Mouse (Mus musculus) embryonic facial prominence, embryonic 11.5 days (tissue): Measurements from ENCODE around the gene Gm4787. TPM values are rescaled to one million over a fixed set of nuclear protein-coding genes. Genes with fewer than 3 reads are reported as not detected.

ENCODE experiments used
- ATAC-seq: fragments of 200-750 bp; cut with Nextera tagmentation; replicated peaks from 2 replicates; pipeline ENCODE4 v1.8.0; 2017; ENCODE audit warnings: low read depth; ENCODE audit not compliant: insufficient number of reproducible peaks, low FRiP score, low TSS enrichment
- DNase-seq: peaks from one replicate; pipeline ENCODE4 v3.0.0-alpha.2; 2015; ENCODE audit warnings: low spot score
- H3K27ac ChIP-seq: fragments of 300-500 bp; sonication (generic); replicated peaks from 2 replicates; pipeline ENCODE4 v1.5.1; 2014; ENCODE audit warnings: mild to moderate bottlenecking, low read depth, low read length, control low read depth
- H3K27me3 ChIP-seq: fragments of 300-500 bp; sonication (generic); 2 replicates; pipeline ENCODE4 v1.6.1; 2014; ENCODE audit warnings: mild to moderate bottlenecking, low read length, moderate library complexity, mixed read lengths; ENCODE audit not compliant: control insufficient read depth, insufficient read depth
- H3K36me3 ChIP-seq: fragments of 300-500 bp; sonication (generic); replicated peaks from 2 replicates; pipeline ENCODE4 v1.6.1; 2014; ENCODE audit warnings: low read depth, mild to moderate bottlenecking, low read length, moderate library complexity, mixed read lengths; ENCODE audit not compliant: control insufficient read depth, insufficient read depth
- H3K4me1 ChIP-seq: fragments of 300-500 bp; sonication (generic); 2 replicates; pipeline ENCODE4 v1.6.1; 2014; ENCODE audit warnings: low read length, mixed read lengths; ENCODE audit not compliant: control insufficient read depth, insufficient read depth
- H3K4me2 ChIP-seq: fragments of 300-500 bp; sonication (generic); 2 replicates; pipeline ENCODE4 v1.6.1; 2014; ENCODE audit warnings: low read depth, mild to moderate bottlenecking, control low read depth, low read length, moderate library complexity
- H3K4me3 ChIP-seq: fragments of 300-500 bp; sonication (generic); 2 replicates; pipeline ENCODE4 v1.5.1; 2014; ENCODE audit warnings: low read depth, low read length, control low read depth
- H3K9ac ChIP-seq: fragments of 300-500 bp; sonication (generic); replicated peaks from 2 replicates; pipeline ENCODE4 v1.6.1; 2014; ENCODE audit warnings: mild to moderate bottlenecking, control low read depth, low read length
- H3K9me3 ChIP-seq: fragments of 300-500 bp; sonication (generic); replicated peaks from 2 replicates; pipeline ENCODE4 v1.6.1; 2016; ENCODE audit warnings: mild to moderate bottlenecking, low read length, inconsistent platforms, mixed read lengths; ENCODE audit not compliant: control insufficient read depth
- WGBS: fragments of 180-500 bp; shearing (Covaris S2); extraction: QIAGEN DNeasy Blood & Tissue Kit; methylation state at CpG from one replicate; pipeline ENCODE4 v1.1.7; 2014; 5-methylcytosine and 5-hydroxymethylcytosine counted together
- polyA plus RNA-seq: library from polyadenylated mRNA; unstranded; fragments of >200 nt; fragmentation: Nextera tagmentation; extraction: Ambion mirVana; gene quantifications from 2 replicates; pipeline ENCODE4 v1.2.1, GENCODE M21; 2014

Gene Gm4787
- polyA plus RNA-seq, 1 experiment from 2014 or later: 0.24 TPM

- Histone ChIP-seq H3K4me3 (no peak overlapping the region), H3K4me2 (peak overlapping the region; percentile 97; the same call in 1 of the 2 replicates), H3K9ac (no peak overlapping the region), H3K4me1 (no peaks in the 10 kb centered on the region), H3K27me3 (peaks cover 6% of the 10 kb centered on the region; the same call in 1 of the 2 replicates), H3K36me3 (no peaks in the 10 kb centered on the region), H3K27ac (no peak overlapping the region), H3K9me3 (no peaks in the 10 kb centered on the region)
- 33% methylated on average over 5 of the region's 5 CpGs for WGBS
- no peak for ATAC-seq
- DNase-seq: no peak
Measured at GRCm38 (mm10) chr12:81331046-81331638, 48.1 kb downstream of the Gm4787 start.

Other genes starting within 250 kb of the Gm4787 start
- gene Slc8a3, start 46.3 kb downstream of the Gm4787 start, polyA plus RNA-seq: 0.58 and 0.79 TPM in 2 replicates
- gene Adam4, start 42.5 kb upstream of the Gm4787 start, polyA plus RNA-seq: 0.27 and 0.61 TPM in 2 replicates
- 120 and 133 TPM in 2 replicates for gene Cox16, start 105.7 kb upstream of the Gm4787 start, polyA plus RNA-seq
- 29.6 and 31.5 TPM in 2 replicates for gene Gm20498, start 153.4 kb upstream of the Gm4787 start, polyA plus RNA-seq
- 30.9 and 36.4 TPM in 2 replicates for gene Synj2bp, start 153.4 kb upstream of the Gm4787 start, polyA plus RNA-seq
- 0.14 and 0.32 TPM in 2 replicates for gene Adam21, start 189.0 kb upstream of the Gm4787 start, polyA plus RNA-seq
- 97.4 and 97.9 TPM in 2 replicates for gene Med6, start 215.5 kb upstream of the Gm4787 start, polyA plus RNA-seq